Mouse (Mus musculus) lung, adult 2 months (tissue): ENCODE measurements around the gene Rad23a.

Experiments
- CTCF ChIP-seq: fragments of 200-500 bp; IDR thresholded peaks from 2 replicates; pipeline ENCODE4 v1.5.1; 2011; ENCODE audit warnings: mild to moderate bottlenecking, low read length, control low read depth; ENCODE audit not compliant: insufficient read depth
- POLR2A ChIP-seq: fragments of 200-500 bp; IDR thresholded peaks from 2 replicates; pipeline ENCODE4 v1.6.1; 2011; ENCODE audit warnings: low read depth, mild to moderate bottlenecking, control low read depth, low read length, borderline replicate concordance; ENCODE audit errors: extremely low read depth

- TF ChIP-seq CTCF (no peak), POLR2A (no peak)
Measured at GRCm38 (mm10) chr8:84809941-84810280, 30.6 kb downstream of the Rad23a start.
